Mouse (Mus musculus) ES-E14 (cell line): Measurements from ENCODE around the gene Olfr807. TPM values are rescaled to one million over a fixed set of nuclear protein-coding genes. Genes with fewer than 3 reads are reported as not detected.

Source experiments
- DNase-seq: peaks from one replicate; pipeline ENCODE4 v3.0.0-alpha.2; 2013; ENCODE audit warnings: low read depth, low spot score
- H3K27ac ChIP-seq: 2 replicates; pipeline ENCODE4 v1.5.1; 2012; ENCODE audit warnings: low read depth, mild to moderate bottlenecking, low read length, moderate library complexity, mixed read lengths; ENCODE audit not compliant: poor library complexity, insufficient read depth, severe bottlenecking
- H3K36me3 ChIP-seq: 2 replicates; pipeline ENCODE4 v1.6.1; 2012; ENCODE audit warnings: mild to moderate bottlenecking, low read length, moderate library complexity, mixed read lengths; ENCODE audit not compliant: control insufficient read depth, poor library complexity, insufficient read depth, severe bottlenecking
- H3K4me1 ChIP-seq, 2 experiments: fragments of 150-350 bp in 1 of 2; sonication (generic) in 1 of 2; 2 replicates each; pipeline ENCODE4 v1.6.1; 2012; ENCODE audit warnings: low read length in 2 of 2, mild to moderate bottlenecking in 1 of 2, mixed read lengths in 1 of 2; ENCODE audit not compliant: control insufficient read depth in 2 of 2, insufficient read depth in 2 of 2, poor library complexity in 1 of 2
- H3K4me3 ChIP-seq, 2 experiments: fragments of 150-350 bp in 1 of 2; sonication (generic) in 1 of 2; 2 replicates each; pipeline ENCODE4 v1.5.1; 2012; ENCODE audit warnings: low read length in 2 of 2, low read depth in 1 of 2, mild to moderate bottlenecking in 1 of 2, mixed read lengths in 1 of 2; ENCODE audit not compliant: insufficient read depth in 1 of 2, poor library complexity in 1 of 2, severe bottlenecking in 1 of 2
- H3K9ac ChIP-seq: 2 replicates; pipeline ENCODE4 v1.6.1; 2012; ENCODE audit warnings: low read depth, mild to moderate bottlenecking, low read length, mixed read lengths; ENCODE audit not compliant: poor library complexity, insufficient read depth, severe bottlenecking
- H3K9me3 ChIP-seq: fragments of 150-350 bp; sonication (generic); 2 replicates; pipeline ENCODE4 v1.6.1; 2012; ENCODE audit warnings: low read depth, mild to moderate bottlenecking, low read length; ENCODE audit not compliant: control insufficient read depth, insufficient read depth
- CHD2 ChIP-seq: IDR thresholded peaks from 2 replicates; pipeline ENCODE4 v1.6.1; 2014; ENCODE audit warnings: mild to moderate bottlenecking, low read depth, low read length, inconsistent platforms
- HCFC1 ChIP-seq: IDR thresholded peaks from 2 replicates; pipeline ENCODE4 v1.6.1; 2012; ENCODE audit warnings: low read length, inconsistent platforms, borderline replicate concordance; ENCODE audit not compliant: insufficient read depth
- MAFK ChIP-seq: IDR thresholded peaks from 2 replicates; pipeline ENCODE4 v1.6.1; 2014; ENCODE audit warnings: mild to moderate bottlenecking, low read depth, low read length, inconsistent platforms; ENCODE audit not compliant: insufficient read depth
- ZC3H11A ChIP-seq: IDR thresholded peaks from 2 replicates; pipeline ENCODE4 v1.6.1; 2012; ENCODE audit warnings: low read depth, mild to moderate bottlenecking, inconsistent platforms, low read length, borderline replicate concordance
- ZNF384 ChIP-seq: IDR thresholded peaks from 2 replicates; pipeline ENCODE4 v1.6.1; 2012; ENCODE audit warnings: low read depth, low read length, inconsistent platforms
- in situ Hi-C, 2 experiments: fragments of 600-800 bp; cut with MboI; formaldehyde crosslinking; loops; one replicate each; pipeline ENCODE4 v1.15.1; 2025; ENCODE audit warnings: low sequenced_read_pairs in 2 of 2, inconsistent platforms in 1 of 2; ENCODE audit not compliant: unreplicated experiment in 2 of 2
- total RNA-seq: library from RNA; depleted of rRNA; stranded (reverse); fragments of 300-350 nt; gene quantifications from 2 replicates; pipeline ENCODE4 v1.2.3, GENCODE M21; 2012; rRNA removed

Olfr807 gene
- not detected in 2 replicates for total RNA-seq

GRCm38 (mm10) chr10:129757693-129758092 lies at the start of gene Olfr807:
Gene Olfr807, minus strand, starts transcription at chr10:129757793.
- no peak for DNase-seq
- Histone ChIP-seq H3K36me3 (no peaks in the 10 kb centered on the region), H3K9me3 (no peaks in the 10 kb centered on the region), H3K27ac (no peak within 1 kb of the TSS), H3K9ac (no peak within 1 kb of the TSS), H3K4me3 (no peak within 1 kb of the TSS), H3K4me1 (no peaks in the 10 kb centered on the region)
- no peak for TF ChIP-seq MAFK
- no peak for TF ChIP-seq ZC3H11A
- TF ChIP-seq HCFC1 = no peak
- no peak for TF ChIP-seq CHD2
- TF ChIP-seq ZNF384 = no peak
- in situ Hi-C loops = no loop called here

GRCm38 (mm10) chr10:129804296-129804695 lies 46.7 kb upstream of the Olfr807 start, which contains the start of gene Olfr811:
Gene Olfr811, minus strand, starts transcription at chr10:129804396.
- in situ Hi-C loops = no loop called here
- TF ChIP-seq HCFC1 (no peak), ZC3H11A (no peak), ZNF384 (no peak), MAFK (no peak), CHD2 (no peak)
- H3K4me3 ChIP-seq = no peak within 1 kb of the TSS
- H3K27ac ChIP-seq = no peak within 1 kb of the TSS
- no peak for DNase-seq
- no peaks in the 10 kb centered on the region for H3K36me3 ChIP-seq
- H3K4me1 ChIP-seq = no peaks in the 10 kb centered on the region
- no peak within 1 kb of the TSS for H3K9ac ChIP-seq
- no peaks in the 10 kb centered on the region for H3K9me3 ChIP-seq

GRCm38 (mm10) chr10:129794817-129795216 lies 37.2 kb upstream of the Olfr807 start, which contains the start of gene Olfr810:
Gene Olfr810, minus strand, starts transcription at chr10:129794917.
- DNase-seq = no peak
- Histone ChIP-seq H3K27ac (no peak within 1 kb of the TSS), H3K4me3 (no peak within 1 kb of the TSS), H3K36me3 (no peaks in the 10 kb centered on the region), H3K9ac (no peak within 1 kb of the TSS), H3K4me1 (no peaks in the 10 kb centered on the region), H3K9me3 (no peaks in the 10 kb centered on the region)
- in situ Hi-C loops = no loop called here
- TF ChIP-seq MAFK (no peak), ZNF384 (no peak), HCFC1 (no peak), CHD2 (no peak), ZC3H11A (no peak)

- no peak for TF ChIP-seq HCFC1
- no peak overlapping the region for H3K4me3 ChIP-seq
- no peak overlapping the region for H3K9ac ChIP-seq
- no peaks in the 10 kb centered on the region for H3K9me3 ChIP-seq
- no peaks in the 10 kb centered on the region for H3K36me3 ChIP-seq
- no peak for DNase-seq
- in situ Hi-C loops = no loop called here
- H3K4me1 ChIP-seq = no peaks in the 10 kb centered on the region
- no peak overlapping the region for H3K27ac ChIP-seq
These were observed 20.5 kb upstream of the Olfr807 start for GRCm38 (mm10) chr10:129778123-129778522.

- in situ Hi-C loops = no loop called here
- no peak within 1 kb of the TSS for H3K9ac ChIP-seq
- no peaks in the 10 kb centered on the region for H3K36me3 ChIP-seq
- no peaks in the 10 kb centered on the region for H3K4me1 ChIP-seq
- DNase-seq = no peak
- H3K9me3 ChIP-seq = no peaks in the 10 kb centered on the region
- TF ChIP-seq CHD2 = no peak
- TF ChIP-seq MAFK = no peak
- TF ChIP-seq ZNF384 = no peak
- H3K4me3 ChIP-seq = no peak within 1 kb of the TSS
- no peak within 1 kb of the TSS for H3K27ac ChIP-seq
These were observed 16.7 kb upstream of the Olfr807 start, which contains the start of gene Olfr809 for GRCm38 (mm10) chr10:129774338-129774737. Gene Olfr809, plus strand, starts transcription at chr10:129774638.
